Mouse (Mus musculus): ENCODE measurements at regions not wholly inside any gene's neighbourhood (a gene's known extent, or its start where the extent isn't known, plus 50 kb on each side); places are given as distances from the start of the nearest gene placed in this dataset.

GRCm38 (mm10) chr19:57541693-57542314 is 69.0 kb upstream of the Atrnl1 start:
- POLR2A ChIA-PET = no interaction called here
- CTCF ChIA-PET = no interaction called here

- ChIA-PET CTCF (no interaction called here), POLR2A (no interaction called here)
Measured at GRCm38 (mm10) chr19:57542506-57542905, 68.3 kb upstream of the Atrnl1 start.

- POLR2A ChIA-PET = interaction anchor here in 1 of 4 experiments (1.0 kb wide), 1 partner anchor 47 kb away, joined by 3 read pairs; no protein-coding TSS in a partner anchor
- CTCF ChIA-PET = no interaction called here
Measured at GRCm38 (mm10) chr19:57543681-57544214, 67.1 kb upstream of the Atrnl1 start.

GRCm38 (mm10) chr19:57544229-57544879 is 66.5 kb upstream of the Atrnl1 start:
- POLR2A ChIA-PET = no interaction called here

GRCm38 (mm10) chr19:57545071-57545470 is 65.8 kb upstream of the Atrnl1 start:
- ChIA-PET POLR2A (no interaction called here), CTCF (interaction anchor here in 1 of 4 experiments (0.6 to 0.7 kb wide), 2 partner anchors 31 to 490 kb away, joined by 5 to 9 read pairs; no protein-coding TSS in a partner anchor)

More at GRCm38 (mm10) chr19:57544229-57544879, 66.5 kb upstream of the Atrnl1 start:
- CTCF ChIA-PET = no interaction called here

GRCm38 (mm10) chr19:57546039-57546438 is 64.8 kb upstream of the Atrnl1 start:
- CTCF ChIA-PET = interaction anchor here in 1 of 4 experiments (0.7 kb wide), 1 partner anchor 31 kb away, joined by 9 read pairs; no protein-coding TSS in a partner anchor

GRCm38 (mm10) chr19:57546519-57546918 is 64.3 kb upstream of the Atrnl1 start:
- CTCF ChIA-PET = no interaction called here
- POLR2A ChIA-PET = interaction anchor here in 1 of 4 experiments (1.5 kb wide), 1 partner anchor 23 kb away, joined by 3 read pairs; no protein-coding TSS in a partner anchor

More at GRCm38 (mm10) chr19:57546039-57546438, 64.8 kb upstream of the Atrnl1 start:
- POLR2A ChIA-PET = no interaction called here

GRCm38 (mm10) chr19:57548093-57548492 is 62.7 kb upstream of the Atrnl1 start:
- POLR2A ChIA-PET = interaction anchor here in 3 of 4 experiments (0.7 to 1.5 kb wide), 4 partner anchors 10 to 175 kb away, joined by 3 to 4 read pairs (median 3); no protein-coding TSS in a partner anchor
- CTCF ChIA-PET = no interaction called here

- ChIA-PET POLR2A (interaction anchor here in 2 of 4 experiments (0.5 to 0.9 kb wide), 2 partner anchors 25 to 74 kb away, joined by 3 to 4 read pairs; no protein-coding TSS in a partner anchor), CTCF (no interaction called here)
Measured at GRCm38 (mm10) chr19:57548661-57549060, 62.2 kb upstream of the Atrnl1 start.

- POLR2A ChIA-PET = interaction anchor here in 1 of 4 experiments (1.0 to 1.1 kb wide), 2 partner anchors 24 to 51 kb away, joined by 3 to 5 read pairs; no protein-coding TSS in a partner anchor
- CTCF ChIA-PET = no interaction called here
Measured at GRCm38 (mm10) chr19:57552964-57553740, 57.7 kb upstream of the Atrnl1 start.

GRCm38 (mm10) chr19:57554086-57554485 is 56.7 kb upstream of the Atrnl1 start:
- POLR2A ChIA-PET = no interaction called here
- CTCF ChIA-PET = no interaction called here

- POLR2A ChIA-PET = interaction anchor here in 1 of 4 experiments (1.5 kb wide), 1 partner anchor 22 kb away, joined by 3 read pairs; no protein-coding TSS in a partner anchor
- CTCF ChIA-PET = interaction anchor here in 1 of 4 experiments (1.7 kb wide), 1 partner anchor 37 kb away, joined by 3 read pairs; no protein-coding TSS in a partner anchor
Measured at GRCm38 (mm10) chr19:57555313-57555712, 55.5 kb upstream of the Atrnl1 start.

GRCm38 (mm10) chr19:57558420-57558967 is 52.3 kb upstream of the Atrnl1 start:
- POLR2A ChIA-PET = interaction anchor here in 1 of 4 experiments (1.3 kb wide), 1 partner anchor 11 kb away, joined by 3 read pairs; no protein-coding TSS in a partner anchor

GRCm38 (mm10) chr19:57560757-57561156 is 50.1 kb upstream of the Atrnl1 start:
- CTCF ChIA-PET = no interaction called here
- POLR2A ChIA-PET = no interaction called here

More at GRCm38 (mm10) chr19:57558420-57558967, 52.3 kb upstream of the Atrnl1 start:
- CTCF ChIA-PET = no interaction called here
